Mouse (Mus musculus): ENCODE data around the gene Cyp2f2.

The Cyp2f2 gene

DNA sequence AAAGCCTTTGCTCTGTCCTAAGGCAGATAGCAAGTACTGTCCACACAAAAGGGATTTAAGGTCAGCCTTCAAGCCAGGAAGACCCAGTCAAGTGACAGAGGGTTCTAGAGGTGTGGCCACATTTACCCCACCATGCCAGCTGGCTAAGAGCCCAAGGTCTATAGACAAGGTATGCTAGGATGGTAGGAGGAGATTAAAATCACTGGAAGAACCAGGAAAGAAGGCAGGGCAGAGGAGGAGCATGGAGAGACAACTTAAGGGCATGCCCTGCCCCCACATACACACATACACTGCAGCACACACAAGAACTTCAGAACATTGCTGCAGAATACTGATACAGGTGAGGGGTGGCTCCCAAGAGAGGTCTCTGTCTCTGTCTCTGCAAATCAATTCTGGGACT lies at the start of gene Cyp2f2:
Gene Cyp2f2 (plus strand): TSS at position 234 of the 400 bp plus-strand sequence.
- peak; percentile 73 for DNase-seq

DNA sequence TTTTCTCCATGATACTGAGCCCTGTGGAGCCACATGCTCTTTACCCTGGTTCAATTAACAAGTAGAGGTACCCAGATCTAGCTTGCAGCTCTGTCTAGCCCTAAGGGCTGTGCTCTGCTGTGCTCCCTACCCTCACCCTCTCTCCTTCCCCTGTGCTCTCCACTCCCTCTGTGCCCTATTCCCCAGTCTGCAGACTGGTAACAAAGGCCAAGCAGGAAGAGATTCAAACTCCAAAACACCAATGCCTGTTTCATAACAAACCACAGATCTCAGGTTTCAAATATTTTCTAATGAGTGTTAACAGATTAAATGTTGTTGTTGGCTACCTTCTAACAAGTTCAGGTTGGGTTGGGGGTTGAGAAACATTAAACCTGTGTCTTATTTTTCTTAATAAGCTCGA lies 41.1 kb upstream of the Cyp2f2 start:
- DNase-seq: peak; percentile 6

DNA sequence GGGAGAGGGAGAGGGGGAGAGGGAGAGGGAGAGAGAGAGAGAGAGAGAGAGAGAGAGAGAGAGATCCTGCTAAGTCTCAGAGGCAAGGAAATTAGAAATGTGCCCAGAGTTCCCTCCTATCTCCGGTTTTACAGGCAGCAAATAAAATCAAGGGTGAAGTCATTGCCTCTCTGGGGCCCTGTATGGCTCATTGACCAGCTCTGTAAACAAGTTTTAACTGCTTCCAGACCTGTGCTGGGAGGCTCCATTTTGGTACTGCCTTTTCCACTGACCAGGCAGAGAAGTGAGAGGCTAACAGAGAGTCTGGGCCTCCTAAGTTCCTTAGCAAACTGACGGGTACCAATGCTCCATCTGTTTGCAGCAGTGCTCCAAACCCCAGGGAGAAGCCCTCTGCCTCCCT lies 38.1 kb upstream of the Cyp2f2 start:
- no peak for DNase-seq

DNA sequence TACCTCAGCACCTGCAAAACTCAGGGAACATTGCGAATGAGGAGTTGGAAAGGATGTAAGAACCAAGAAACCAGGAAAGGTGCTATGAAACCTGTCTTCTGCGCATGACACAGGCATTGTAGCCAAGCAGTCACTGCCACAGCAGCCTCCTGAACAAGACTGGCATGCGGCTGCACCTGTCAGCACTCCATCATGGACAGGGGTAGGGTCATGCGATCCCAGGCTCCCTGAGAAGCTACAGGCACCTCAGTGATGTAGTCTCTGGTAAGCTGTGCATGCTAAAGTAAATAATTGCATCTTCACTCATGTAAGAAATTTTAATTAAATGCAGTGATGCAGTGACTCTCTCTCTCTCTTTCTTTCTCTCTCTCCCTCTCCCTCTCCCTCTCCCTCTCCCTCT lies 28.7 kb upstream of the Cyp2f2 start:
- DNase-seq: no peak

DNA sequence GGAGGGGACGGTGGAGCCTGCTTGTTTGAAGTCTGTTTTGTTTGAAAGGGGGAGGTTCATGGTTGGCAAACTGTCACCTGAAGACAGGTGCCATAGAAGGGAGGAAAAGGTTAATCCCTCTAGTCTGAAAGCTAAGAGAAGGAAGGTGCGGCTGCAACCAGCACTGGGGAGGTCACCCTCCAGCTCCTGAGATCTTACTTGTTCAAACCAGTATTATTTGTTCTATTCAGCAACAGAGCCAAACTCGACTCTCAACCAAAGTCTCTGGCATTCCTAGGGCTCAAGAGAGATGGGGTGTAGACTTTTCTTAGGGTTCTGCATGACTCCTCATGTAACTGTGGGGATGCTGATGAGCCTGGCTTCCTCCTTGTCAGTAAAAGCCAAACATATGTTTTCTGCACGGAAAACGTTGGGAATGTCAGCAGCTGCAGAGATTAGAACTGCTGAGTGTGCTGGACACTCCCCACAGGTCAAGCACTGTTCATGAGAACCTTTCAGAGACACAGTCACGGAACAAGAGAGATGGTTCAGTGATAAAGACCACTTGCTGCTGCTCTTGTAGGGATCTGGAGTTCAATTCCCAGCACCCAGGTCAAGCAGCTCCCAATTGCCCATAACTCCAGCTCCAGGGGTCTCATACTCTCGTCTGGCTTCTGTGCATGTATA lies 27.5 kb upstream of the Cyp2f2 start:
- peak; percentile 38 for DNase-seq

DNA sequence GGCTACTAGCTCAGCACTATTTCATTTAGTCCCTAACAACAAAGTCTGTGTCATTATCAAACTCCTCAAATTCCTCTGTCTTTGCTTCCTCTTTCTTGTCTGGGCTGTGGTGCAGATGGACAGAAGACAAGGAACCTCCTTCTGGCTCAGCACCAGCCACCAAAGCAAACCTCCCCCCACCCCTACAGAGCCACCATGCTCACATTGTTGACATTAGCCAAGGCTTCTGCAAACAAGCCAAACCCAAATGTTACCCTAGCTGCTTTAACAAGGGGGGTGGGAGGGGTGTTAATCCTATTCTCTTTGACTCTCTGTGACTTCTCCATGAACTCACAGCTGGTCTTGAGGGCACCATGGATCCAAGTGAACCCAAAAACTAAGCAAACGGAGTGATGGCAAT lies 26.8 kb upstream of the Cyp2f2 start:
- peak; percentile 24 for DNase-seq

DNA sequence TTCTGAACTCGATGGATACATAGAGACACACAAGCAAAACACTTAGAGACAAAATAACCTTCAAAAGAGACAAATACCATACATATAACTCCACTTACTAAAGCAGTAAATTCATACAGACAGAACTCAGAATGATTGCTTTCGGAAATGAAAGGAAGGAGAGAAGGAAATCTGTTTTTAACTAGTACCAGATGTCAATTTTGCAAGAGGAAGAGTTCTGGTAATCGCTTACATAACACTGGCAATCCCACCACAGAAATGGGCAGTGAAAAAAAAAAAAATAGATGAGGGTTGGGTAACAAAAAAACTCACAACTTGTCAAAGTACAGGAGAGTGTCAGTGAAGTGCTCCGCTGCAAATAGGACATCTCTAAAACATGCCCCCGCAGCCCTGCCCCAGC lies 14.8 kb upstream of the Cyp2f2 start:
- no peak for DNase-seq

DNA sequence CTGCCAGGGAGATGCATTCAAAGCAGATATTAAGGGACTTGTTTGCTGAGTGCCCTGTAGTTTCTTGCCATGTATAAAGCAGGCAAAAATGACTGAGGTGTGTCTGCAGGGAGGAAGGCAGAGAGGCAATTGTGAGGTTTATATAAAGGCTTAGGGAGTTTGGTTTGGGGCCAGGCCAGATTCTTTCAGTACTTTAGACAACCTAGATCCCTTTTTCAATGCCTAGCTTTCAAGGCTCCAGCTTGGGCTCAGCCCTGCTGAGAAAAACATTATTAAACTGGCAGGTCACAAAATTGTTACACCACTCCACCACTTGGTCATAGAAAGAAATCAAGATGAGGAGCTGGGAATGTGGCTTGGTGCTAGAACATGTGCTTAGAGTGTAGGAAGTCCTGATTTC lies 9.4 kb upstream of the Cyp2f2 start:
- peak; percentile 63 for DNase-seq

DNA sequence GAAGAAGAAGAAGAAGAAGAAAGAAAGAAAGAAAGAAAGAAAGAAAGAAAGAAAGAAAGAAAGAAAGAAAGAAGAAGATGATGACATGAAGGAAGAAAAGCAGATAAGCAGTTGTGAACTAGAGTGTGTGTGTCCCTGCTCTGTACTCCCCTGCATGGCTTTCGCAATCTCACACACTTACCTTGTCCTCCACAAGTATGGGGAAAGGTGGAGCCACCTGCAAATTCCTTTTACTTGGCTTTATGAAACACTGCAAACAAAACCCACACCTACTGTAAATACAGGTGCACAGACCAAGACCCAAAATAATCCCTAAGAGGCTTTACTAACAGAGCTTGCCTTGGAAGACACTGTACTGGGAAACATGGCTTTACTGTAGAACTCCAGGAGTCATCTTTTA lies 8.7 kb upstream of the Cyp2f2 start:
- DNase-seq: peak; percentile 72

DNA sequence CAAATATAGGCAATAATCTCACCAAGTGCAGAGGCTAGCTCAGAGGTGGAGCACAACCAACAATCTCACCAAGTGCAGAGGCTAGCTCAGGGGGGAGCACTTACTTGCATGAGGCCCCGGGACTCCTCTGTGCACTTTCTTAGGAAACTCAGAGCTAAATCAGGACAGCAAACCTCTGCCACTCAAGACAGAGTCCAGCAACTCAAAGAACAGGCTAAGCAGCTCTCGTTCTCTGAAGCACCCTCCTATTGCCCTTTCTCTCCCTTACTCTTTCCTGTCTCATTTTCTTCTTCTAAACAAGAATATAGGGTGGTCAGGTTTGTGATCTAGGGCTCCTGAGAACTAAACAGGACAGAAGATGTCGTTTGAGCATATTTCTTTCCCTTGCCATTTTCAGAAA lies 7.7 kb upstream of the Cyp2f2 start:
- no peak for DNase-seq

DNA sequence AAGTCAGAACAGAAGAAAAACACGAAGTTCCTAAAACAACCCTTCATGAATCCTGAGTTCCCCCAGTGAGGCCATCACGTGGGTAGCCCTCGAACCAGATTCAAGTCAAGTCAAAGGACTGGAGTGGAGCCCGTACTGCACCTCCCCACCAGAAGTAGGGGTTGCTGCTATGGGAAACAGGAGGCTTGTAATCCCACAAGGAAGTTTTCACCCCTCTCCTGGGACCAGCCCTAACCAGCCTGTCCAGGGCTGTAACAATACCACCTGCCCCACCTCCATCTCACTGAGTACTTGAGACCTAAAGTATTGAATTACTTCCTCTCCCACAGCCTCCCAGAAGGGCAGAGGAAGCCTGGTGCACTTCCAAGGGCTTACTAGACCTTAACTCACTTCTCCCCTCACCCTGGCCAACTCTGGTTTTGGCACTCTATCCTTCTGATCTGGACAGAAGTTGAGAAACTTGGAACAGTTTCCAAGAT lies 1.6 kb upstream of the Cyp2f2 start:
- peak; percentile 86 for DNase-seq

DNA sequence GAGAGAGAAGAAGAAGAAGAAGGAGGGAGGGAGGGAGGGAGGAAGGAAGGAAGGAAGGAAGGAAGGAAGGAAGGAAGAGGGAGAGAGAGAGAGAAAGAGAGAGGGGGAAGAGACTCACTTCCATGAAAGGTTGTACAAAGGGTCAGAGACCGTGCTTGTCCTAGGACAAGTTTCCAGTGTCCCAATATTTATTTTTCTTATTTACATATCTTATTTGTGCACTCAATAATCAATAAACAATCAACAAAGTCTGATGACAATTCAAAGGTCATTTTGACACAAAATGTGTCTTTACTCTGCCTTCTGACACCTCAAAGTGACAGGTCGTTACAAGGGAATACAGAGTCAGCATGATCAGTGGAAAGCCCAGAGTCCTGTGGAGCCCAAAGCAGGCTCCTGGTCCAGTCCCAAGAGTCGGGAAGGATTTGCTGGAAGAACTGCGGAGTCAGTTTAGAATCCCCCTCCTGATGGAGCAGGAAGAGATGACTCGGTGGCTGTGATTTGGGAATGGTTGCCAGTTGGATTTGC lies 4.7 kb downstream of the Cyp2f2 start:
- no peak for DNase-seq

DNA sequence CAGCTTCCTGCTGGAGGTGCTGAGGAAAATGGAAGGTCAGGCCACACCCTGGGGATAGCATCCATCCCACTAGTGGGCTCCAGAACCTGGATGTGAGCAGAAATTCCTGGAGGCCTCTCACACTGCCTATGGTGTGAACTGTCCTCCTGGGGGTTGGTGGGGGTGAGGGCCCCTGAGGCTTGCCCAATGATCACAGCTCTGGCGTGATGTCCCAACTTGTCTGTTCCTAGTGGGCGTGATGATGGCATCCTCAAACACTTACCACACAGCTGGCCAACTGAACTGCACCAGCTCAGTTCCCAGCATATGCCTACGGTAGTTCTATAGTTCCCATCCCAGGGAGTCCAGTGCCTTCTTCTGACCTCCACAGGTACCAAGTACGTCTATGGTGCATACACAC lies 5.3 kb downstream of the Cyp2f2 start:
- DNase-seq: no peak

DNA sequence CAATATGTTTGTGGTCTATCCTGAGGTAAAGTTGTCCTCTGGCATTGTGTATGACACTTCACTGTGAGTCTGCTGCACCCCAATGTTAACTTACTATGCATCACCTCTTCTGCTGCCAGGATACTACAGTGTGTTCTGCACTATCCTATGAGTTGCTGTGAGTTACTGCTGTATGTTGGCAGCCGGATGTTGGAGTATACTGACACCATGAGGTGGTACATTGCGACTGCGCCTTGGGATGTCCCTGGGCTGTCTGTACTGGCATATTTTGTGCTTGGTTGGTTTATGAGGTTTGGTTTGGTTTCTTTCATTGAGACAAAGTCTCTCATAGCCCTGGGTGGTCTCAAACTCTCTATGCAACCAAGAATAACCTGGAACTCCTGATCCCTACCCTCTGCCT lies 8.5 kb downstream of the Cyp2f2 start:
- DNase-seq: peak; percentile 69

DNA sequence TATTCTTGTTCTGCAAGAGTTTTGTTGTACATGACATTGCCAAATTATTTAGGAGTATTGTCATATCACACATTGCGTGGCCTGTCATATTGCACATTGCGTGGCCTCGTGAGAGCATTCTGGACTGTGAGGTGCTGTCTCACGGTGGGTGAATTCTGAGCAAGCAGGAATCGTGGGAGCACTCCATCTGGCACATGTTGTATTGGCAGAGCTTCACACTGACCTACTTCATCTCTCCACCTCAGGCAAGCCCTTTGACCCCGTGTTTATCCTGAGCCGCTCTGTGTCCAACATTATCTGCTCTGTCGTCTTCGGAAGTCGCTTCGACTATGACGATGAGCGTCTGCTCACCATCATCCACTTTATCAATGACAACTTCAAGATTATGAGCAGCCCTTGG lies 9.2 kb downstream of the Cyp2f2 start:
- no peak for DNase-seq

DNA sequence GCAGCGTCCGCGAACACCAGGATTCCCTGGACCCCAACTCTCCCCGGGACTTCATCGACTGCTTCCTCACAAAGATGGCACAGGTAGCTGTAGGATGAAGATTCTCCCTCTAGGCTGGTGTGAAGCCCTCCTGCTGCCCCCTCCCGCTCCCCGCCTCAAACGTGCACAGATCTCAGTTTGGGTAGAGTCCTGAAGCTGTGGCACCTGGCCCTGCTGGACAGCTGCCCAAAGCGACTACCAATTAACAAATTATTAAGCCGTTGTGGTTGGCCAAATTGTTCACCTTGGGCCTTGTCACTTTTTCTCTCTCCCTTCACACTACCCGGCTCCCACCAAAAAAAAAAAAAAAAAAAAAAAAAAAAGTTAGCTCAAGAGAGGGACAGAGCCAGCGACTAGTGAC lies 10.1 kb downstream of the Cyp2f2 start:
- DNase-seq: no peak

DNA sequence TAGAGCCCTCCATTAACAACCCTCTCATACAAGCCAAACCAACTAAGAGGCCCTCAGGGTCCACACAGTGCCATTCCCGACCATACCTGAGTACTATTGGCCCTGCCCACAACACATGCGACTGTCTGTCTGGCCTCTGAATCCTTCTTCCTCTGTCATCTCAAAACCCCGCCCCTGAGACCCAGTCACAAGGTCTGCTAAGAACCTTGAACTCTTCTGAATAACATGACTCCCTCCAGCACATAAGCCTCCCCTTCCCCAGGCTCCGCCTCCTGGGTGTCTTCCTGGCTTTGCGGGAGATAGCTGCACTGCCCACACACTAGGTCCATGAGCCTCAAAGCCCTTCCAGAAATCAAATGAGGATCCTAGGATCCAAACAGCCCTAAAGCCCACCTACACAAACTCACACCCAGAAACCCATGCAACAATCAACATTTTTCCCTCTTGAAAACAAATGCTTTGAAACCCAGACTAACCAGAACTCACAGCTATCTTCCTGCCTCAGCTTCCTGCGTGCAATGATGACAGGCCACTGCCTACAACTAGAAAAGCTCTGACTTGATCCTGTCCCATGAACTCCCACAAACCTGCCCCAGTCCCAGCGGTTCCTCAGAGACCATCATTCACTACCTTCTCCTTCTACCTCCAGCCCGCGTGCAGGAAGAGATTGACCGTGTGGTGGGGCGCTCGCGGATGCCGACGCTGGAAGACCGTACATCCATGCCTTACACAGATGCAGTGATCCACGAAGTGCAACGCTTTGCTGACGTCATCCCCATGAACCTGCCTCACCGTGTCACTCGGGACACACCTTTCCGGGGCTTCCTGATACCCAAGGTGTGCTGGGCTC lies 11.0 kb downstream of the Cyp2f2 start:
- DNase-seq: no peak

DNA sequence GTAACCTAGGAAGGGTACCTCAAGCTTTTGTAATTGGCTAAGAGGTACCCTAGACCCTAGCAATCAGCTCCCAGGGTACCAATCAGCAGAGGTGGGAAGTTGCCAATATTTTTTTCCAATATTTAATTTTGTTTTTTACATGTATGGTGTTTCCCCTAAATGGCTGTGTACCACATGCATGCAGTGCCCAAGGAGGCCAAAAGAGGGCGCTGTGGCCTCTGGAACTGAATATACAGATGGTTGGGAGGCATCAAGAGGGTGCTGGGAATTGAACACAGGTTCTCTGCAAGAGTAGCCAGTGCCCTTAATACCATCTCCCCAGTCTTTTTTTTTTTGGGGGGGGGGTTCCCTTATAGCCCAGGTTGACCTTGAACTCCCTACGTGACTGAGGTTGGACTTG lies 11.7 kb downstream of the Cyp2f2 start:
- no peak for DNase-seq

DNA sequence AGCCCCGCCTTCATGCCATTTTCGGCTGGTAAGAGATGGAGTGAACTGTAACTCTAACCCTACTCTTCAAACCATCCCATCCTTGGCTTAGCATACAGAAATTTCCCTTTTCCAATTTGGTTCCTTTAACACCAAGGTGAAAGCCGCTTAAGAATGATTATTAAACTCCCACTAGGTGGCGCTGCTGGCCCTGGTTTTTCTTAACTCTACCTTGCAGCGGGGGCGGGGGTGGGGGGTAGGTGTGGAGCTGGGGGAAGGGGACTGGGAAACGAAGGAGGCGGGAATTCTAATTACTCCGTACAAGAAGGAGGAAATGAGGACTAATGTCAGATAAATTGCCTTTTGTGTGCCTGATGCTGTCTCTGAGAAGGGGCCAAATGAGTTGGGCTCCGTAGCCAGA lies 12.9 kb downstream of the Cyp2f2 start:
- DNase-seq: peak; percentile 75

DNA sequence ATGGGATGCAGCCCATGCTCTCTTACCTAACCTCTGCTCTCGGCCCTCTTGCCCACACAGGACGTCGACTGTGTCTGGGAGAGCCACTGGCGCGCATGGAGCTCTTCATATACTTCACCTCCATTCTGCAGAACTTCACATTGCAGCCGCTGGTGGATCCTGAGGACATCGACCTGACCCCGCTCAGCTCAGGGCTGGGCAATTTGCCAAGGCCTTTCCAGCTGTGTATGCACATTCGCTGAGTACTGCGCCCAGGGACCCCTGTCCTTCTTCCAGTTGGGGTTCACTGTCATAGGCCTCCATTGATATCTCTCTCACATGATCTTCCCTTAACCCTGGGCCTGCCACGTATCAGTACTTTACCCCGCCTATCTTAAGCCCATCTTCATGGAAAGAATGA lies 13.4 kb downstream of the Cyp2f2 start:
- no peak for DNase-seq

DNA sequence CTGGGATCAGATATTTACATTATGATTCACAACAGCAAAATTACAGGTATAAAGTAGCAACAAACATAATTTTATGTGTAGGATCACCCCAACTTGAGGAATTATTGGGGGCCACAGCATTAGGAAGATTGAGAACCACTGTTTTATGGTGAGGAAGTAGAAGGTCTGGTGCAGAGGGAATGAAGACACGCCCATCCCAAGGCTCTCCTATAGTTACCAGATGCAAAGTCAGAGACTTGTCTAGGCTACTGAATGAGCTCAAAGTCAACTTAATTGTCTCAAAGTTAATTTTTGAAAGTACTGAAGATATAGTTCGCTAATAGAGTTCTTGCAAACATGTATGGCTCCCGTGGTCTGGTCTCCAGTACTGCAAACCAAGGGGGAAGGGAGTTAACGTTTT lies 14.0 kb downstream of the Cyp2f2 start:
- no peak for DNase-seq

DNA sequence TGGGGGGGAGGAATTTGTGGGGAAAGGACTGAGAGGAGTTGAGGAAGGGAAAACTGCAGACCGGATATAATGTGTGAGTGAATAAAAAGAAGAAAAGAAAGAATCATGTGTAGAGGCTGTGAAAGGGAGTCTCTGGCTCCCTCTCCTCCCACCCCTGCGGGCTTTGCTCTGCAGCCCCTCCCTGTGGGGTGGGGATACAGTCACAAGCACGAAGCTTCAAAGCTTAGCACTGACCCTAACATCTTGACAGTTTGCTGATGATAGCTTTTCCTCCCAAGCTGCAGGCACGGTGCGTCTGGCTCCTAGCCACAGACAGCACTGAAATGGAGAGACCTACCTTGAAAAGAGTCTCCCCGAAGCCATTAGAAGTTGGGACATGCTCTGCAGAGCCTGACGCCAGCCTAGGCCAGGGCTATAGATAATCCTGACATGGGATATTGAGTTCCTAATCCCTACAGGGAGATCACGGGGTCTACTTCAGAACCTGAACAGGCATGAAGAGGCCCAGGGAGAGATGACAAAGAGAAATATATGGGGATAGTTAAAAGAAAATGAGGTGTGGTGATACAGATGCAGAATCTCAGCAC lies 16.8 kb downstream of the Cyp2f2 start:
- DNase-seq: no peak

DNA sequence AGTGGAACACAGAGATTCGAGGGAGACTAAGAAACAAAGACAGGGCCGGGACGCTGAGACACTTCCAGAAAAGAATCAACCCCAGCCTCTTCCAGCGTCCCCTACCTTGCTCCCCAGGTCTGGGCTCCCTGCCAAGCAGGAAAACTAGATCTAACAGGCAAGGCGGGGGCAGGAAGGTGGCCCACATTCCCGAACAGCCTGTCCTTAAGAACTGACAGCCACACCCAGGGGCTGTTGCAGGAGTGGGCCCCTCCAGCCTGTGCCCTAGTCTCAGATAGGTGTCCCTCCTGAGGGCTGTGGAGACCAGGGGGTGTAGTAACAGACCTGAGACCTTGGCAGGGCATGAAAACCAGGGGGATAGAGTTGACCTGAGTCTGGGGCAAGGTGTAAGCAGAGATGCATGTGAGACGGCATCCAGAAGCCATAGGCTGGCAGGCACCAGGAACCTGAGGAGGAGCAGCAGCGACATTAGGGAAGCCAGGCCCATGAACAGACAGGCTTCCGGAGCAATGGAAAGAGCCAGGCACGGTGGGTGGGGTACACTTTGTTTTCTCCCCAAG lies 33.6 kb downstream of the Cyp2f2 start, which contains the start of gene Cyp2t4:
Gene Cyp2t4 (plus strand): TSS at position 510 of the 560 bp plus-strand sequence.
- DNase-seq: peak; percentile 79
